Comparison of ENCODE assay signal across 9 mouse cellular contexts in the genomic region with DNA sequence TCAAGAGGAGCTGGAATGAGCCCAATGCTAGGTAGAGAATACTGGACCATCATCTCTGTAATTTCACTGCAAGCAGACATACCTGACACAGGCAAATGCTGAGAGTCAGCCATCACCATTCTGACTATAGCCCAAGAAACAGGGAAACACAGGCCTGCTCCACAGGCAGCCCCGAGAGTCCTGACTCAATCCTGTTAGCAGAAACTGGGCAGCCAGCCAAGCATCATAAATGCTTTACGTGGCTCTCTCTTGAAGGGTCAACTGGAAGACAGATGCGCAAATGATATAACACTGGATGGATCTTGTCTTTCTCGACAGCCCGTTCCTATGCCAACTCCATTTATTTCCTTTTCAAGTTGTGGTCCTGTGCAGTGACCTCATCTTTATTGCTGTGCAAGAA. TPM values are rescaled to one million over a fixed set of nuclear protein-coding genes. Genes with fewer than 3 reads are reported as not detected.
DNase-seq lines count a peak whose midpoint lies in the region; ATAC-seq and TF ChIP-seq lines count a peak whose summit lies in the region.
"Had no signal": no experiment of that assay in that cellular context is flagged by ENCODE, and none has a peak within 500 bp of the region (broad histone marks: within the 10 kb centered on the region; RNA-seq: fewer than 3 reads in every experiment).

No protein-coding gene starts in this region.

- H3K4me3 ChIP-seq in kidney, postnatal 0 days (replicated peaks; ENCODE audit: low read depth, low read length): no peak overlapping the region
- H3K4me3 ChIP-seq: embryonic facial prominence, embryonic 13.5 days had no signal

- no peaks in the 10 kb centered on the region for H3K4me1 ChIP-seq in kidney, postnatal 0 days (replicated peaks; ENCODE audit: insufficient read depth, low read length)
- H3K4me1 ChIP-seq: embryonic facial prominence, embryonic 13.5 days had no signal

- no peaks in the 10 kb centered on the region for H3K36me3 ChIP-seq in kidney, postnatal 0 days (ENCODE audit: insufficient read depth, low read length)
- H3K36me3 ChIP-seq: embryonic facial prominence, embryonic 13.5 days had no signal

- no peak; the same call in 1 of the 2 replicates for ATAC-seq in kidney, postnatal 0 days (replicated peaks; ENCODE audit: low FRiP score, low read depth)

- H3K4me2 ChIP-seq in kidney, postnatal 0 days (ENCODE audit: low read length): no peak overlapping the region
- H3K4me2 ChIP-seq: embryonic facial prominence, embryonic 13.5 days had no signal

- no peaks in the 10 kb centered on the region for H3K9me3 ChIP-seq in kidney, postnatal 0 days (replicated peaks; ENCODE audit: low read length)
- H3K9me3 ChIP-seq: embryonic facial prominence, embryonic 13.5 days had no signal

- TF ChIP-seq CTCF in kidney, postnatal 0 days (IDR thresholded peaks at IDR 0.05; ENCODE audit: low read depth): no peak

- 24% methylated on average over 5 of the region's 5 CpGs for WGBS in kidney, postnatal 0 days

- H3K9ac ChIP-seq in kidney, postnatal 0 days (ENCODE audit: low read depth, low read length): no peak overlapping the region
- H3K9ac ChIP-seq: embryonic facial prominence, embryonic 13.5 days had no signal

- H3K27ac ChIP-seq in kidney, postnatal 0 days: no peak overlapping the region
- H3K27ac ChIP-seq: embryonic facial prominence, embryonic 13.5 days had no signal

- peak; percentile 23 to 61 for DNase-seq in gastrocnemius, postnatal 4 days (ENCODE audit: low spot score in 2 of 2)
- DNase-seq in gastrocnemius, postnatal 25 days: no peak
- DNase-seq in right cerebral cortex, postnatal 4 days: peak; percentile 18
- DNase-seq in right cerebral cortex, postnatal 25 days: no peak
- peak; percentile 80 for DNase-seq in kidney, postnatal 0 days (ENCODE audit: low spot score)
- peak; percentile 3 for DNase-seq in yolk sac, embryonic 10.5 days (ENCODE audit: low spot score)
- no peak for DNase-seq in spleen, postnatal 36 days (ENCODE audit: low spot score in 2 of 2)
- no peak for DNase-seq in left cerebral cortex, adult 8-10 months (ENCODE audit: low spot score in 2 of 2)

- no peaks in the 10 kb centered on the region for H3K27me3 ChIP-seq in kidney, postnatal 0 days (ENCODE audit: insufficient read depth, low read length)
- H3K27me3 ChIP-seq: embryonic facial prominence, embryonic 13.5 days had no signal

RNA-seq across cellular contexts. Expression of gene Kcne4, which starts 34.7 kb away (rescaled TPM):
- 1 to 10 TPM; 5.6 to 6.6 TPM for total RNA-seq in gastrocnemius, postnatal 4 days (2021)
- total RNA-seq in gastrocnemius, postnatal 25 days (2021): 1 to 10 TPM in 1 of 2 experiments, under 1 TPM in 1; 0.59 to 1.4 TPM
- 5.8 TPM in 2 replicates for polyA plus RNA-seq in kidney, postnatal 0 days (2015; fragmentation: Nextera tagmentation; extraction: Ambion mirVana)
- total RNA-seq in left cerebral cortex, adult 8-10 months (2022): 1 to 10 TPM in 3 of 4 experiments, under 1 TPM in 1; 0.79 to 2.1 (median 1.2) TPM

Comparison
In these comparisons a context has a peak if more than half of its experiments do, and no peak if none do; other contexts are left out.
1. DNase-seq: peak in gastrocnemius, postnatal 4 days (2 of 2), right cerebral cortex, postnatal 4 days (single experiment), kidney, postnatal 0 days (single experiment) and yolk sac, embryonic 10.5 days (single experiment); none in gastrocnemius, postnatal 25 days (single experiment), right cerebral cortex, postnatal 25 days (single experiment), spleen, postnatal 36 days (0 of 2) and left cerebral cortex, adult 8-10 months (0 of 2).